Mouse (Mus musculus) ovary, postnatal 14 days (tissue): ENCODE measurements around the gene Krtap9-3.
"Not testable (repeated sequence)": the region's sequence is repeated elsewhere in the genome, so short reads cannot be mapped to it uniquely, and the experiment has no call there.

ENCODE experiments used
- DNase-seq: peaks from one replicate; pipeline ENCODE4 v3.0.0; 2022; ENCODE audit warnings: low spot score

Krtap9-3 gene

GRCm38 (mm10) chr11:99597742-99598141 lies at the start of gene Krtap9-3:
Gene Krtap9-3 (minus strand): TSS chr11:99598105.
- not testable (repeated sequence) for DNase-seq

GRCm38 (mm10) chr11:99646444-99646843 lies 48.5 kb upstream of the Krtap9-3 start:
- no peak for DNase-seq

DNA sequence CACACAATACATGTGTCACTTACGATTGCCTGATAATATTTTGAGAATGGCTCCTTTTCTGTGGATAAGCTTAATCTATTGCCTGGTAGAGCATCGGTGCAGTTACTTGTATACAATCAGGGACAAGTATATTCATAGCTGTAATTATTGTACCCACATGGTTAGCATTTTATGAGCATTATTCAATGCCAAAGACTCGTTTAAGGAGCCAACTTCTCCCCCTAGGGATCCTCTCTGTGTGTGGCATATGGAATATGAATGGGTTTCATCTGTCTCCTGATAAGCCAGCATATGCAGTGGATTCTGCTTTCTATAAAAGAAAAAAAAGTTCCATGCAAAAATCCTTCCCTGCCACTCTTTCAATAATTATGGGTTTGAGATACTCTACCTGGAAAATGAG lies 46.4 kb upstream of the Krtap9-3 start:
- DNase-seq = no peak

GRCm38 (mm10) chr11:99643635-99644139 lies 45.8 kb upstream of the Krtap9-3 start, which contains the start of gene Krtap4-7:
Gene Krtap4-7 (minus strand): TSS chr11:99644089.
- DNase-seq = not testable (repeated sequence)

GRCm38 (mm10) chr11:99640926-99641325 lies 43.0 kb upstream of the Krtap9-3 start:
- no peak for DNase-seq

DNA sequence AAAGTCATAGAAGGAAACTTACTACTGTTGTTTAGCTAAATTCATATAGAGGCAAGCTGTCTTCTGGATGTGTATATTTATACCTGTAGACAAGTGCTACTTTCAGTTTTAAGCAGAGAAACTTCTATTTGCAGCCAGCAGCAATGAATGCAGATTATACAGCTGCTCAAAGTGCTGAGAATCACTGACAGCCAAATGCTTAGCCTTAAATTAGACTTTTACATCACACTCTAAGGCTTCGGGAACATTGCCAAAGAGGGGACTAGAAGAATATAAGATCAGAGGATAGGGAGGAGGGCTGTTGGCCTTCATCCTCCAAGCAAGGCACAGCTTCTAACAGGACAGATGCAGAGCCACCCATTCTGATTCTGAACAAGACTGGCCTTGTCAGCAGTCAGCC lies 39.2 kb upstream of the Krtap9-3 start:
- no peak for DNase-seq

GRCm38 (mm10) chr11:99634653-99635134 lies 36.8 kb upstream of the Krtap9-3 start, which contains the start of gene Krtap4-2:
Gene Krtap4-2 (minus strand): TSS chr11:99635084.
- no peak for DNase-seq

DNA sequence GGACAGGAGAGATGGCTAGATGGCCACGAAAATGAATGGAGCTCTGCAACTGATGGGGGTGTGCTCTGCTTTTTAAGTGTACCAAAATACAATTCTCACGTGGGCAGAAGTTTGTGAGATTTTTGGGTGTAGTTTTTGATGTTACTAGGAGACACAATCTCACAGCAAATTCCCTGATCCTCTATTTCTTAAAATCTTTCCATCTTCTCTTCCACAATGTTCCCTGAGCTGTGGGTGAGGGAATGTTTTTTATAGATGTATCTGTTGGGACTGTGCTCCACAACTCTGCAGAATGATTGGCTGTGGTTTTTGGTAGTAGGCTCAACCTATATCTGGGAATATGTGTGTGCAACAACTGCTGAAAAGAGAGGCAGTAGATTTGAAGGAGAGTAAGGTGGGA lies 35.4 kb upstream of the Krtap9-3 start:
- no peak for DNase-seq

GRCm38 (mm10) chr11:99630890-99631289 lies 33.0 kb upstream of the Krtap9-3 start:
- no peak for DNase-seq

GRCm38 (mm10) chr11:99628138-99628537 lies 30.2 kb upstream of the Krtap9-3 start, which contains the start of gene Krtap4-1:
Gene Krtap4-1 (minus strand): TSS chr11:99628238.
- no peak for DNase-seq

GRCm38 (mm10) chr11:99620335-99620734 lies 22.4 kb upstream of the Krtap9-3 start, which contains the start of gene Gm11562:
Gene Gm11562 (minus strand): TSS chr11:99620435.
- DNase-seq = no peak

- no peak for DNase-seq
These were observed 17.0 kb upstream of the Krtap9-3 start, which contains the start of gene Krtap2-4 for GRCm38 (mm10) chr11:99614796-99615363. Gene Krtap2-4 (minus strand): TSS chr11:99614846.

DNA sequence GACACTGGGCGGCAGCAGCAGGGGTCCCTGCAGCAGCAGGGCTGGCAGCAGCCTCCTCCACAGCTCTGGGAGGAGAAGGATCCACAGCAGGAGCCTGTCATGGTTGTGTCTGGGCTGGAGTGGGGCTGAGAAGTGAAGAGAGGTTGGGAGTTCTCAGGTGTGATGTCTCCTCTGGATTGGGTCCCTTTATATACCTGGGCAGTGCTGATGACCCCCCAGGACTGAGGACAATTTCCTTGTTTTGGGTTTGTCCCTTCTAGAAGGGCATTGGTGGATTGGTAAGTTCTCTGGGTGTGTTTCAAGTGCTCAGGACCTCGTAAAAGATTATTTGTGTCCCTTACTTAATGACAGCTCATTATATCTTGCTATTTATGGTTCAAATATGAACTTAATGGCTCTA lies 12.2 kb upstream of the Krtap9-3 start, which contains the start of gene Gm11937:
Gm11937 (minus strand) TSS at position 101 of the 400 bp plus-strand sequence.
- not testable (repeated sequence) for DNase-seq

GRCm38 (mm10) chr11:99609126-99609525 lies 11.2 kb upstream of the Krtap9-3 start:
- DNase-seq = no peak

- not testable (repeated sequence) for DNase-seq
These were observed 5.3 kb upstream of the Krtap9-3 start, which contains the start of gene Gm11938 for GRCm38 (mm10) chr11:99603208-99603607. Gene Gm11938 (minus strand): TSS chr11:99603308.

DNA sequence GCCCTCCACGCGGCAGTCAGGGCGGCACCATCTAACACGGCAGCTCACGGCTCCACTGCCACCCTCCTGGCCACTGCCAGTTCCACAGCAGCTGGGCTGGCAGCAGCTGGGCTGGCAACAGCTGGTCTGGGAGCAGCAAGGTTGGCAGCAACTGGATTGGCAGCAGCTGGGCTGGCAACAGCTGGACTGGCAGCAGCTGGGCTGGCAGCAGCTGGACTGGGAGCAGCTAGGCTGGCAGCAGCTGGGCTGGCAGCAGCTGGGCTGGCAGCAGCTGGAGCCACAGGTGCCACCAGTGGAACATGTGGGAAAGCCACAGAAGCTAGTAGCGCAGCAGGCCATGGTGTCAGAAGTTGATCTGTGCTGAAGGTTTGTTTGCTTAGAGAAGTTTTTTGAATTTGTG lies 6.9 kb downstream of the Krtap9-3 start, which contains the start of gene Krtap1-3:
Krtap1-3 (minus strand) TSS at position 359 of the 400 bp plus-strand sequence.
- DNase-seq = no peak

- no peak for DNase-seq
These were observed 12.8 kb downstream of the Krtap9-3 start for GRCm38 (mm10) chr11:99585096-99585495.

DNA sequence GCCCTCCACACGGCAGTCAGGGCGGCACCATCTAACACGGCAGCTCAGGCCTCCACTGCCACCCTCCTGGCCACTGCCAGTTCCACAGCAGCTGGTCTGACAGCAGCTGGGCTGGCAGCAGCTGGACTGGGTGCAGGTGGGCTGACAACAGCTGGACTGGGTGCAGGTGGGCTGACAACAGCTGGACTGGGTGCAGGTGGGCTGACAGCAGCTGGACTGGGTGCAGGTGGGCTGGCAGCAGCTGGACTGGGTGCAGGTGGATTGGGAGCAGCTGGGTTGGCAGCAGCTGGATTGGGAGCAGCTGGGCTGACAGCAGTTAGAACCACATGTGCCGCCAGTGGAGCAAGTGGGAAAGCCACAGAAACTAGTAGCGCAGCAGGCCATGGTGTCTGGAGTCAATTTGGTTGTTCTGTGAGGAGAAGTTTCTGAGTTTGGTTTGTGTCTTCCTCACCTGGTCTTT lies 14.6 kb downstream of the Krtap9-3 start, which contains the start of gene Krtap1-4:
Krtap1-4 (minus strand) TSS at position 410 of the 460 bp plus-strand sequence.
- no peak for DNase-seq

DNA sequence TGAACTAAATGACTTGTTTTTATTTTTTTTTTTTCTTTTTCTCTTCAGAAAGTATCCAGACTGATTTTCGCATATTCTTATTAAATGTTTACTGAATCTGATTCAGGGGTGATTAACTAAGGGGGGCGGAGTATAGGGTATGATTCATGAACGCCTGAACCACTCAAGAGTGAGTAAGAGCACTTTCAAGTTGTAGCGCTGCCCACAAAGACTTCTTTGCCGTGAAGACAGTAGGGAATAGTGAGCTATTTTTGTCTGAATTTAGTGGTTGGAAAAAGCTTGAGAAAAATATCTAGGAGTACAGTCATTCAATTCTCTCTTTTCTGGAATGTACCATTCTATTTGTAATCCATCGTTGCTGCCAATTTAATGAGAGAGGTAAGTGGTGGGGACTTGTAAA lies 16.3 kb downstream of the Krtap9-3 start:
- no peak for DNase-seq

DNA sequence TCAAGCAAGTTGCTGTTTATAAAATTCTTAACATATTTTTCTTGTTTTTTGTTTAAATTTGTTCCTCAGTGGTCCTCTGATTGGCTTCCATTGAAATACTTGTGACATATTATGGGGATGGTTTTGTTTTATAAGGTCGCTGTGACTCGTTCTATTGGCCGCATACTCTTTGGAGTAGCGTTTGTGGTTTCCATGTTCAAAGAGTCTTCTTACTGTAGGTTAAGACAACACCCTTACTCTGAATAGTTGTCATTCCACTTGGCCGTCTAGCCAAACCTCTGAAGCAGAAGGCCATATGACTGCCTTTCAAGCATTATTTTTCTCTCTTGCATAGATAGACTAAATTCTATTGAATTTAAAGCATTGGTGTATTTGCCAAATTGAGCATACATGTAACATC lies 16.9 kb downstream of the Krtap9-3 start:
- DNase-seq = no peak

DNA sequence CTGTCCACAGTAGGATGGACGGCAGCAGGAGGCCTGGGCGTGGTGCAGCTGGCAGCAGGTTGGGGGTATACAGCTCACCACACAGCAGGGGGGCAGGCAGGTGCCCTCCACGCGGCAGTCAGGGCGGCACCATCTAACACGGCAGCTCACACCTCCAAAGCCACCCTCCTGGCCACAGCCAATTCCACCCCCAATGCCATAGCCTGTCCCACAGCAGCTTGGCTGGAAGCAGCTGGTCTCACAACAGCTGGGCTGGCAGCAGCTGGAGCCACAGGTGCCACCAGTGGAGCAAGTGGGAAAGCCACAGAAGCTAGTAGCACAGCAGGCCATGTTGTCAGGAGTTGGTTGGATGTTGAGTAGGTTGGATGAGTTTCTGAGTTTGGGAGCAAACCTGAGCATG lies 17.3 kb downstream of the Krtap9-3 start, which contains the start of gene Krtap1-5:
Krtap1-5 (minus strand) TSS at position 381 of the 400 bp plus-strand sequence.
- DNase-seq = no peak

DNA sequence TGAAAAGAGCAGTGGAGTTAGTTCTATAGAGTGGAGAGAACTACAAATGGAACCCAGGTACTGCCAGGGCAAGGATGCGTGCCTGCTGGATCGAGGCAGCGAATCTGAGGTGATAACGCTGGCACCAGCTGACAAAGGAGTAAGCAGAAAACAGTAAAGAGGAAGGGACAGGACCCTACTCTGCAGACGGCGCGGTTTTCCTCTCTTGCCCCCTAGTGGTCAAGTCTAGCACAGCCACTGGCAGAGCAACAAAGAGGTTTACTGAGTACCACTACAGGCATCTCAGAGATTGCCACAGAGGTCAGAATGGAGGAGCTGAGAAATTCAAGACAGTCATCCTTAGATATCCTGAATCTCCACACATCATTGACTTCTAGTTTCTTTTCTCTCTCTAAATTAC lies 23.8 kb downstream of the Krtap9-3 start:
- DNase-seq = peak; percentile 71

DNA sequence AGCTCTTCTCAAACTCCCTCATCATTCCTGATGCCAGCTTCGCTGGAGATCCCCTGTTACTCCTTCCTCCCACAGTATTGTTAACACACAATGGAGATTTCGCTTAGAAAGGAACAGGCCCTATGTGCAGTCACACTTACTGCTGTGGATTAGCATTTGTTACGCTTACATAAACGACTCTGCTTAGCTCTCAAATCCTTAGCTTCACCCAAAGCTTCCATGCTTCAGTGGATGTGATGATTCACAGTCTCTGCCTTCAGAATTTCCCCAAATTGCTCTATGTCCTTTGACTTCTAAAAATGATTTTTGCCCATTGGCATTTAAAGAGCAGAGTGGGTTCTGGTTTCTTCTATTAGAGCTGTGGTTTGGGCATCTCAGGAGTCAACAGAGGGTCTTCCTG lies 24.7 kb downstream of the Krtap9-3 start:
- no peak for DNase-seq
